Mouse (Mus musculus) bone marrow macrophage, adult 2 months (primary cell): Measurements from ENCODE around the gene Elp5. TPM values are rescaled to one million over a fixed set of nuclear protein-coding genes. Genes with fewer than 3 reads are reported as not detected.

Experiments
- H3K27ac ChIP-seq: 2 replicates; pipeline ENCODE4 v1.5.1; 2012; ENCODE audit warnings: low read depth, low read length; ENCODE audit not compliant: insufficient read depth
- H3K4me1 ChIP-seq: 2 replicates; pipeline ENCODE4 v1.6.1; 2012; ENCODE audit warnings: low read length; ENCODE audit not compliant: control insufficient read depth, insufficient read depth
- H3K4me3 ChIP-seq: 2 replicates; pipeline ENCODE4 v1.5.1; 2012; ENCODE audit warnings: mild to moderate bottlenecking, low read length, moderate library complexity; ENCODE audit not compliant: insufficient read depth
- CTCF ChIP-seq: IDR thresholded peaks from 2 replicates; pipeline ENCODE4 v1.5.1; 2012; ENCODE audit warnings: low read depth, mild to moderate bottlenecking, low read length, moderate library complexity
- POLR2A ChIP-seq: IDR thresholded peaks from 2 replicates; pipeline ENCODE4 v1.6.1; 2012; ENCODE audit warnings: mild to moderate bottlenecking, low read depth, low read length, borderline replicate concordance
- polyA plus RNA-seq: library from polyadenylated mRNA; stranded (reverse); fragments of >200 nt; gene quantifications from 2 replicates; pipeline ENCODE4 v1.2.4, GENCODE M21; 2012; ENCODE audit not compliant: missing spikeins, insufficient read depth, insufficient read length

Elp5 gene
- polyA plus RNA-seq, 1 experiment: 41.4 TPM

GRCm38 (mm10) chr11:69929712-69930111, 52.6 kb downstream of the Elp5 start:
- Histone ChIP-seq H3K4me1 (peaks cover 12% of the 10 kb centered on the region), H3K4me3 (no peak overlapping the region), H3K27ac (no peak overlapping the region)
- TF ChIP-seq POLR2A (no peak), CTCF (no peak)

DNA sequence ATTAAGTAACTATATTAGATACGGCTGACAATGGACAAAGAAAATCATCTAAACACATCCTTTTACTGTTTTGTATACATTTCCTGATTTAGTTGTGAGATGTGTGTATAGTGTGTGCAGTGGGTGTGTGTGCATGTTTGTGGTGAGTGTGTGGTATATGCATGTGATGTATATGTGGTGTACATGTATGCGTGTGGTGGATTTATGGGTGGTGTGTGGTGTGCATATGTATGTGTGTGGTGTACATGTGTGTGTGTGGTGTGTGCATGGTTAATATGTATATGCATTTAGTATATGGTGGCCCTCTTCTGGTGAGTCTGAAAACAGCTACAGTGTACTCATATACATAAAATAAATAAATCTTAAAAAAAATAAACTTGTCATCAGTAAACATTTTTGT, 54.8 kb downstream of the Elp5 start:
- no peak overlapping the region for H3K4me3 ChIP-seq
- TF ChIP-seq POLR2A: no peak
- TF ChIP-seq CTCF: no peak
- H3K4me1 ChIP-seq: peaks cover 21% of the 10 kb centered on the region
- H3K27ac ChIP-seq: no peak overlapping the region

DNA sequence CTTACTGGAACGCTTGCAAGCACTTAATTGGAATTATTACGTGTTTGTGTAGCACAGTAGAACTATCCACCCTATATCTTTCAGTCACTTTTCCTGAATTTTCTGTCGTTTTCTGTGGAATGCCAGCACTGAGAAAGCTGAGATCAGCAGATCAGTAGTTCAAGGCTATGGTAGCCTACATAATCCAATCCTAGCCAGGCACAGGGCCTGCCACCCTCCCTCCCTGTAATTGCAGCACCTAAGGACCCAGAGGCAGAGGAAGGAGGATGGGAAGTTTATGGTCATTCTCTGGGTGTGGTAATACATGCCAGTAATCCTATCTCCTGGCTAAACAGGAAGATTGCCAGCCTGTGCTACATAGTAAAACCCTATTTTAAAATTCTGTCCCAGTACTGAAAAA, 59.5 kb downstream of the Elp5 start:
- no peak for TF ChIP-seq POLR2A
- TF ChIP-seq CTCF: no peak
- Histone ChIP-seq H3K4me3 (no peak overlapping the region), H3K27ac (peak overlapping the region; percentile 94), H3K4me1 (peaks cover 20% of the 10 kb centered on the region)

- Histone ChIP-seq H3K4me1 (peaks cover 25% of the 10 kb centered on the region), H3K27ac (peak overlapping the region; percentile 94), H3K4me3 (peak overlapping the region; percentile 81)
- TF ChIP-seq POLR2A: no peak
- no peak for TF ChIP-seq CTCF
Observed at GRCm38 (mm10) chr11:69922012-69922756, 60.1 kb downstream of the Elp5 start.

- H3K4me3 ChIP-seq: peak within 1 kb of the TSS; percentile 96
- peak within 1 kb of the TSS; percentile 94 for H3K27ac ChIP-seq
- peaks cover 25% of the 10 kb centered on the region for H3K4me1 ChIP-seq
- no peak for TF ChIP-seq CTCF
- TF ChIP-seq POLR2A: no peak
Observed at GRCm38 (mm10) chr11:69921114-69922011, 61.0 kb downstream of the Elp5 start, which contains the start of gene Eif5a. Gene Eif5a (minus strand): TSS chr11:69921958.

DNA sequence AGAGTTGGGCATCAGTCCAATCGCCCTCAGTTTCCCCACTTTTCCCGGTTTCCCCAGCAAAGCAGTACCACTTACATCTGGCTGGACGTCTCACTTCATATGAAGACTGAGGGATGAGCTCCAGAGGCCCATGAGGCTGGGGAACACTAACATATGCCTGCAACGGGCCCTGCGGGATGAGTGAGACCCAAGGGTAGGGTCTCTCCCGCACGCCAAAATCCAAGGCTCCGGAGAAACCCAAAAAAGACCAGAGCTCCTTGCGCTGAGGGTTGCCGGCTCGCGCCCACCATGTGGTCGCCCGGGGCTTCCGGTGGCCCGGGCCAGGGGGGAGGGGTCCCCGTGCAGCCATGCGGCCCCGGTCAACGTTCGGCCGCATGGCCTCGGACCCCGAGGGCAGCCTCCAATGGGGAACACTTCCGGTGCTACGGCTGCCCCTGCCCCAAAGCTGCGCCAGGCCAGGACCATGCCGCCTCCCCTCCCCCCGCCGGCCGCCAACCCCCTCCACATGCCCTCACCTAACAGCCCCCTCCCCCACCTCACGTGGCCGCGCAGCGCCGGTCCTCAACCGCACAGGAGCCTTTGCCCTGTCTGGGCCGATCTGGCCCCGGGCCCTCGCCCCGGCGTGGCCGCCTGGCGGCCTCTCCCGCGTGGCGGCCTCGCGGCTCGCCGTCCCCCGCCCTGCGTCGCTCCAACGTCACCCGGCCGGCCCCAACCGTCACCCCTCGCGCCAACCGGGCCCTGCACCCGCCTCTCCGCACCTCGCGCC, 61.9 kb downstream of the Elp5 start:
- TF ChIP-seq CTCF: no peak
- no peak for TF ChIP-seq POLR2A
- peak overlapping the region; percentile 94 for H3K27ac ChIP-seq
- H3K4me1 ChIP-seq: peaks cover 33% of the 10 kb centered on the region
- peak overlapping the region; percentile 96 for H3K4me3 ChIP-seq

GRCm38 (mm10) chr11:69919661-69920265, 62.6 kb downstream of the Elp5 start:
- TF ChIP-seq POLR2A (no peak), CTCF (no peak)
- peak overlapping the region; percentile 94 for H3K27ac ChIP-seq
- peaks cover 33% of the 10 kb centered on the region for H3K4me1 ChIP-seq
- H3K4me3 ChIP-seq: peak overlapping the region; percentile 96

DNA sequence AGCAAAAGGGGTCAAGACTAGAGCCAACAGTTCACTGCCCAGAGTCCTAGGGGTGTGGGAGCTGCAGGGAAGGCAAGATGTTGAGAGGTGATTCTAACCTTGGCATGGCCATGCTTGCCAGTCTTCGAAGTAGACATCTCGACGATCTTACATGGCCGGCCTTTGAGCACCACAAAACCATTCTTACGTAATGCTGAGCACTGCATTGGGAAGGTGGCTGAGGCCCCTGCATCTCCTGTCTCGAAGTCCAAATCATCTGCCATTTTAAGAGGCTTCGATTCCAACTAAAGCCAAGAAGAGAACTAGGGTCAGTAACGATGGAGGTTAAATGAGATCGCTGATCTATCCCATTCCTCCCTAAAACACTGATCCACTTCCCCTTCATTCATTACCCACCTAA, 63.3 kb downstream of the Elp5 start:
- Histone ChIP-seq H3K4me1 (peaks cover 33% of the 10 kb centered on the region), H3K4me3 (peak overlapping the region; percentile 96), H3K27ac (peak overlapping the region; percentile 45; the same call in 1 of the 2 replicates)
- TF ChIP-seq CTCF (no peak), POLR2A (no peak)

Other genes with a start within 250 kb of the Elp5 start
- gene Polr2a, start 223.9 kb downstream of the Elp5 start, polyA plus RNA-seq: 46.5 and 69.7 TPM in 2 replicates
- gene Slc35g3, start 220.5 kb downstream of the Elp5 start, polyA plus RNA-seq: not detected in 2 replicates
- gene Zbtb4, start 216.6 kb downstream of the Elp5 start, polyA plus RNA-seq: 28.8 and 38.2 TPM in 2 replicates
- 1.0 and 1.8 TPM in 2 replicates for gene Chrnb1, start 186.6 kb downstream of the Elp5 start, polyA plus RNA-seq
- 27.9 and 29.7 TPM in 2 replicates for gene Fgf11, start 180.7 kb downstream of the Elp5 start, polyA plus RNA-seq
- not detected in 2 replicates for gene Tmem102, start 176.9 kb downstream of the Elp5 start, polyA plus RNA-seq
- gene Gm39566, start 167.2 kb downstream of the Elp5 start, polyA plus RNA-seq: not detected in 2 replicates
- gene Spem2, start 164.1 kb downstream of the Elp5 start, polyA plus RNA-seq: not detected in 2 replicates
- gene Spem1, start 160.3 kb downstream of the Elp5 start, polyA plus RNA-seq: not detected in 2 replicates
- gene Nlgn2, start 144.7 kb downstream of the Elp5 start, polyA plus RNA-seq: 9.9 and 10.9 TPM in 2 replicates
- 253 and 279 TPM in 2 replicates for gene Tmem256, start 144.0 kb downstream of the Elp5 start, polyA plus RNA-seq
- gene Plscr3, start 136.1 kb downstream of the Elp5 start, polyA plus RNA-seq: 58.6 and 68.1 TPM in 2 replicates
- gene Tnk1, start 123.8 kb downstream of the Elp5 start, polyA plus RNA-seq: not detected in 2 replicates
- gene Tmem95, start 104.5 kb downstream of the Elp5 start, polyA plus RNA-seq: not detected in 2 replicates
- gene Kctd11, start 101.1 kb downstream of the Elp5 start, polyA plus RNA-seq: 6.3 and 7.1 TPM in 2 replicates
- gene Acap1, start 87.0 kb downstream of the Elp5 start, polyA plus RNA-seq: 0.66 TPM in 1 of 2 replicates, not detected in the other
- 1.4 TPM in 1 of 2 replicates, not detected in the other for gene 2810408A11Rik, start 81.5 kb downstream of the Elp5 start, polyA plus RNA-seq
- 15.8 and 16.9 TPM in 2 replicates for gene Neurl4, start 81.4 kb downstream of the Elp5 start, polyA plus RNA-seq
- gene Gps2, start 68.6 kb downstream of the Elp5 start, polyA plus RNA-seq: 92.8 and 103 TPM in 2 replicates
- gene Eif5a, start 60.6 kb downstream of the Elp5 start, polyA plus RNA-seq: 326 and 347 TPM in 2 replicates
- gene Ybx2, start 46.7 kb downstream of the Elp5 start, polyA plus RNA-seq: not detected in 2 replicates
- gene Slc2a4, start 34.3 kb downstream of the Elp5 start, polyA plus RNA-seq: not detected in 2 replicates
- gene Cldn7, start 17.7 kb downstream of the Elp5 start, polyA plus RNA-seq: not detected in 2 replicates
- gene Ctdnep1, start 1.4 kb downstream of the Elp5 start, polyA plus RNA-seq: 176 and 194 TPM in 2 replicates
- gene Gabarap, start 8.6 kb upstream of the Elp5 start, polyA plus RNA-seq: 1,001 and 1,002 TPM in 2 replicates
- 77.6 and 78.1 TPM in 2 replicates for gene Phf23, start 13.3 kb upstream of the Elp5 start, polyA plus RNA-seq
- gene Dvl2, start 18.1 kb upstream of the Elp5 start, polyA plus RNA-seq: 20.4 and 25.8 TPM in 2 replicates
- gene Acadvl, start 32.9 kb upstream of the Elp5 start, polyA plus RNA-seq: 46.4 and 51.3 TPM in 2 replicates
- 31.1 and 34.0 TPM in 2 replicates for gene Dlg4, start 34.4 kb upstream of the Elp5 start, polyA plus RNA-seq
- gene Asgr1, start 71.6 kb upstream of the Elp5 start, polyA plus RNA-seq: not detected in 2 replicates
- gene Asgr2, start 110.1 kb upstream of the Elp5 start, polyA plus RNA-seq: 1.4 and 2.3 TPM in 2 replicates
- gene Mgl2, start 147.8 kb upstream of the Elp5 start, polyA plus RNA-seq: 7.7 and 7.8 TPM in 2 replicates
- gene Clec10a, start 173.7 kb upstream of the Elp5 start, polyA plus RNA-seq: 106 and 116 TPM in 2 replicates
- not detected in 2 replicates for gene Slc16a11, start 230.2 kb upstream of the Elp5 start, polyA plus RNA-seq
- 6.1 and 8.5 TPM in 2 replicates for gene Slc16a13, start 238.5 kb upstream of the Elp5 start, polyA plus RNA-seq
- 0.32 and 0.70 TPM in 2 replicates for gene Bcl6b, start 247.3 kb upstream of the Elp5 start, polyA plus RNA-seq